Mouse (Mus musculus) adrenal gland, adult (tissue): Measurements from ENCODE around the gene Nup210.

Experiments used
- DNase-seq, 2 experiments: peaks; one replicate each; pipeline ENCODE4 v3.0.0; 2022 to 2023; ENCODE audit warnings: low spot score in 1 of 2; ENCODE audit not compliant: inconsistent age in 2 of 2

Nup210 gene

DNA sequence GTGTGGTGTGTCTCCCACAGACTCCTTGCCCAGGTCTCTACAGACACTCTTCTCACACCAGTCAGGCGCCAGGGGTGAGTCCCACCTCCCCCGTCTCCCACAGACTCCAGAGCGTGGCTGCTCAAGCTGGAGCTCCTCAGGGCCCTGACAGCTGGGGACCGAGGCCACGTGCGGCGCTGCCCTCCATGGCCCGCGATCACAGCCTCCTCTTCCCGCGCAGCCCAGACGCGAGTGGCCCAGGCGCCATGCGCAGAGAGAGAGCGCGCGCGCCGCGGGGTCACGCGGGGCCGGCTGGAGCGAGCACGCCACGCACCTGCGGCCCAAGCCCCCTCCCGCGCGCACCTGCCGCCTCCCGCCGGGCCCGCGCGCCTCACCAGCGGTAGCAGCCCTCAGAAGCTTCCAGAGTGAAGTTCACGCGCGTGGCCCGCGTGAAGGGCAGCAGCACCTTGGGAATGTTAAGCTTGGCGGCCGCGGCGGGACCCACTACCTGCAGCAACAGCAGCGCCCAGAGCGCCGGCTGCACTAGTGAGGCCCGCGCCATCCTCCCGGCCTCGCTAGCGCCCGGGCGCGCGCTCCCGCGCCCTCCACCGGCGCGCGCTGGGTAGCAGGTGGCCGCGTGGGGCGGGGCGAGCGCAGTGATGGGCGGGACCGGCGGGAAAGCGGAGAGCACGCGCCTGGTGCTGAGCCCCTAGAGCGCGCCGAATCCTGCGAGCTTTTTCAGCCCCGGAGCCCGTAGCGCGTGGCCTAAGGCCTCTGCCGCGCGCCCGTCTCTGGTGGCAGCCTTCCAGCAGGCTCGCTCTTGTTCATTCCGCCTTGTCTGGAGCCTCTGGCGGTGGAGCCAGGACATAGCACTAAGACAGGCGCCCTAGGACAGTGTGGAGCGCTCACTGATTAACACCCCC, at the start of gene Nup210:
Nup210 (minus strand) TSS at position 586 of the 902 bp plus-strand sequence.
- DNase-seq, result peak; percentile 95 to 97

DNA sequence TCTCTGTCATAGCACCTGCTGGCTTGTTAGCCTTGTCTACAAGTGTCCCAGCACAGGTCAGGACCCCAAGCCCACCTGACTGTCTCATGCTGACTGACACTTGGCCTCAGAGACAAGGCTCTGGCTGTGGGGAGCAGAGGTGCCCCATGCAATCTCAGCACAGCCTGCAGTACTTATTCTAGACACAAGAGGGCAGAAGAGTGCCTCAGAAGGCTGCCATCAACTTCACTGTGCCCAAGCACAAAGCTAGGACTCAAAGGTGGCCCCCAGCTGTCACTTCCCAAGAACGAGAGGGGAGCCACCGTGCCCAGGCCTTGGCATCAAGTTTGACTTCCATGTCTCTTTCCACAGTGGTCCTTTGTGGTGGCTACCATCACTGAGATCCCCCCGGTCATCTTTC, 48.6 kb upstream of the Nup210 start:
- peak; percentile 58 to 89 for DNase-seq

DNA sequence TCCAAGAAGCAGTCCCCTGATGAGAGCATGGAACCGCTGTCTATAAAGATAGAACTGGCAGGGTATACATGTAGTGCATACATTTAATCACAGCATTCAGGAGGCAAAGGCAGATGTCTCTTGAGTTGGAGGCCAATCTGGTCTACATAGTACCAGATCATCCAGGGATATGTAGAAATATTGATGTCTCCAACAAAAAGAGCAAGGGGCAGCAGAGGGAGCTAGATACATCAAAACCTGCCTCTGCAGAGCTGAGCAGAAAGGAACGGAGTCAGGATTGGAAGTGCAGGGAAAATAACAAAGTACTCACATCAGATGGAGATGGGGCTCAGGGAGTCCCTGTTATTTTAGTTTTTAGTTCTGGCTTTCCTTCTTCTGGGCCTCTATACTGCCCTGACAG, 48.0 kb upstream of the Nup210 start:
- DNase-seq, result no peak

DNA sequence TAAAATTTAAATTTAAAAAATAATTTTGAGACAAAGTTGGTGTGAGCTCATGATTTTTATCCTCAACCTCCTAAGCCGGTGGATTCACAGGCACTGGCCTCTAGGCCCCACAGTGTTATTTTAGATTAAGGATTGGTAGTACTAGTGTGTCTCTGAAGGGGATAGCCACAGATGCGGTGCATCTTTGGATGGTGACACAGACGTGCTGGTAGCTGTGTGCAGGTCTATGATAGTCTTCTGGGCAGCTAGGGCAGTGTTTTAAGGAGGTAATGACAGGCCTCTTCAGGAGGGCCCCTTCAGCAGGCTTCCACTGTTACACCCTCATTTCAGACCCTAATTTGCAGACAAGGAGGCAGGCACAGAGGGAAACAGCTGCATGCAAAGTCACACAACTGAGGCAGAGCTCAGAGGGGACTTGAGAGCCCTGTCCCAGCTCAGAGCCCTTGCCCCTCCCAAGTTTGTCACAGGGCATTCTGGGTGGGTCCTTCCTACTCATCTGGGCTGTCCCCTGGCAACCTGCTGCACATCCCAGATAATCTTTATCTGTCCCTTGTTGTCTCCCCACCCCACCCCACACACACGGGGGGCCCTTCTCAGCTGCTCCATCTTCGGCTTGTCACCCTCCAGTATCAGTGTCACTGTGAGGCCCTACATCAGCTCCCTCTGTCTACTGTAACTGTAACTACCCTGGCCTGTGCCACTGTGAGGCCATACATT, 46.7 kb upstream of the Nup210 start:
- DNase-seq, result no peak

DNA sequence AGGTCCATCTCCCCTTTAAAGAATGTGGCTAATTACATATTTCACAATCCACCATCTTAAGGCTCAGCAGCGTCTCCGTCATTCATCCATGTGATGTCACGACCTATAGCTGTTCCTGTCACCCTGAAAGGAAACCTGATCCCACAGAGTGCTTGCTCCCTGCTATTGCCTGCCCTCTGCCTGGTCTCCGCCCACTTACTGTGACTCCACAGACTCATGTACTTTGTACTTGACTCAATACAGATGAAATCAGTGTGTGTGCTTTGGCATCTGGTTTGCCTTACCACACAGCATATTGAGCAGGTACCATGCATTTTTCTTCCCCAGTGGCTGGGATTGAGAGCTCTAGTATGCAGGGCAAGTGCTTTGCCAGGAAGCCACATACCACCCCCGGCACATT, 45.7 kb upstream of the Nup210 start:
- DNase-seq, result no peak

DNA sequence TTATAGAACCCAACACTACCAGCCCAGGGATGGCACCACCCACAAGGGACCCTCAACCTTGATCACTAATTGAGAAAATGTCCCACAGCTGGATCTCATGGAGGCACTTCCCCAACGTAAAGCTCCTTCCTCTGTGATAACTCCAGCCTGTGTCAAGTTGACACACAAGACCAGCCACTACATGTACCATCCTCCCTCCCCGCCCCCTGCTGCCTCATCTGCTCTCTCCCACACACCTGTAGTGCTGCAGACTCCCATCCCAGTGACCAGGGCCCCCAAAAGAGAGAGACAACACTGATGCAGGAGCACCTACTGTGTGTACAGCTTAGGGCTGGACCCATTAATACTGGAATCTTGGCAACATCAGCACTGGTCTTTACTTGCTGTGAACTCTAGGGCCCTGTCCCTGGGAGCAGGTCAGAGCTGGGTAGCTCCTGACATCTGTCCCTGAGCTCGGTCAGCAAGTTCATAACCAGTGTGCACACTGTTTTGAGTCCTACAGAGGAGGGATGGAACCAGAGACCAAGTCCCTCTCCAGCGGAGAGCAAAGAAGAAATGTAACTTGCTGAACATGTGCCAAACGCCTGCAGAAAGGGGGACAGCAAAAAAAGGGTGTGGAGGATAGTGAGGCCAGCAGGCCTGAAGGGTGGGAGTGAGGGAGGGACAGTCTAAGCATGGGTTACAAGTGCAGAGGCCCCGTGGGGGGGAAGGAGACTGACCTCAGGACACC, 45.0 kb upstream of the Nup210 start:
- DNase-seq, result no peak

DNA sequence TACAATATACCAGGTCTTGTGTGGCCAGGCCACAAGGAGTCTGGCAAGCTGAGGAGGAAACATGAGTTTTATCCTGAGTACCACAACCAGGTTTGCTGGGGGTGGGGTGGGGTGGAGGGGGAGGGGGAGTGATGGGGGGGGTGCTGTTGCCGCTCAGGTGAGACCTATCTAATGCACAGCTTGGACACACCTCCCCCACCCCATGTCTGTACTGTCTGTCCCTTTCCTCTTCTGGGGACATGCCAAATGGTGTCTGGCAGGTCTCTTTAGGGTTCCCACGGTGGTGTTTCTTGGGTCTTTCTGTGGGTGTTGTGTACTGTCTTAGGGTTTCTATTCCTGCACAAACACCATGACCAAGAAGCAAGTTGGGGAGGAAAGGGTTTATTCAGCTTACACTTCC, 44.3 kb upstream of the Nup210 start:
- DNase-seq, result no peak

DNA sequence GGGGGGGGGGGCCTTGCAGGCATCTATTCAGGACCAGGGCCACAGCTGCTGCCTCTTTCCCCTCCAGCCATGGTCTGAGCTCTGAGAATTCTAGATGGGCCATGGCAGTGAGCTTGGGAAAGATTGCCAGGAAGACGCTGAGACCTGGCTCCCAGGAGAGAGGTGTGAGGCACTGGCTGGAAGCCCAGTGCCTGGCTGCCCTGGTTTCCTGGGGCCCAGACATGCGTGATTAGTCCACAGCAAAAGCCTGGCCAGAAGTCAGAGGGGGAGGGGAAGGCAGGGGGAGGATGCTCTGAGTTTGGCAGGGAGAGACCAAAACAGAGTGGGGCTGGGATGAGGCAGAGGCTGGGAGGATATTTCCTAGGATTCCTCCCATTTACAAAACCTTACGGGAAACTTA, 43.8 kb upstream of the Nup210 start:
- DNase-seq, result peak; percentile 42 to 72

DNA sequence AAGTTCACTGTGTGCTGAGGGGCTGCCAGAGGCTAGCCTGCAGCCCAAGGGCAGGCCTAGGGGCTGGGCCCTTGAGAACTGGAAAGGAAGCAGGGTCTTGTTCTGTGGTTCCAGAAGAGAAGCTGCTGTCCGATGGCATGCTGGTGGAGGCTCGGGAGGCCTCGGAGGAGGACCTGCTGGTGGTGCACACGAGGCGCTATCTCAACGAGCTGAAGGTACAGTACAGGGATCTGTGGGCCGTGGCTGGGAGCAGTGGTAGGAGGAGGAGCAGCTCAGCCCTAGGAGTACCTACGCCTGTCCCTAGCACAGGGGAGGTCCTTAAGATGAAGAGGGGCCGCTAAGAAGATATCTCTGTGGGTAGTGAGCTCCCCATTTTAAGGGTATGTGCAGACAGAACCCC, 42.4 kb upstream of the Nup210 start:
- DNase-seq, result no peak

DNA sequence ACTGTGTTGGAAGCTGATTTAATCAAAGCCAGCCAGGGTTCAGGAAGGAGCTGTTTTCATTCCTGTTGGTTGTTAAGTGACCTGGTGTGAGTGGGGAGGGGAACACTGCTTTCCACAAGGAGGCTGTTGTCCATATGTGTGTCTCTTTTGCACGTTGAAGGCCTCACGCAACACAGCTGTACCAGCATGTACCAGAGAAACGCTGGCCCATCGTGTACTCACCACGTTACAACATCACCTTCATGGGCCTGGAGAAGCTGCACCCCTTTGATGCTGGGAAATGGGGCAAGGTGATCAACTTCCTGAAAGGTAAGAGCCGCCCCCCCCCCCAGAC, 40.6 kb upstream of the Nup210 start:
- DNase-seq, result no peak

DNA sequence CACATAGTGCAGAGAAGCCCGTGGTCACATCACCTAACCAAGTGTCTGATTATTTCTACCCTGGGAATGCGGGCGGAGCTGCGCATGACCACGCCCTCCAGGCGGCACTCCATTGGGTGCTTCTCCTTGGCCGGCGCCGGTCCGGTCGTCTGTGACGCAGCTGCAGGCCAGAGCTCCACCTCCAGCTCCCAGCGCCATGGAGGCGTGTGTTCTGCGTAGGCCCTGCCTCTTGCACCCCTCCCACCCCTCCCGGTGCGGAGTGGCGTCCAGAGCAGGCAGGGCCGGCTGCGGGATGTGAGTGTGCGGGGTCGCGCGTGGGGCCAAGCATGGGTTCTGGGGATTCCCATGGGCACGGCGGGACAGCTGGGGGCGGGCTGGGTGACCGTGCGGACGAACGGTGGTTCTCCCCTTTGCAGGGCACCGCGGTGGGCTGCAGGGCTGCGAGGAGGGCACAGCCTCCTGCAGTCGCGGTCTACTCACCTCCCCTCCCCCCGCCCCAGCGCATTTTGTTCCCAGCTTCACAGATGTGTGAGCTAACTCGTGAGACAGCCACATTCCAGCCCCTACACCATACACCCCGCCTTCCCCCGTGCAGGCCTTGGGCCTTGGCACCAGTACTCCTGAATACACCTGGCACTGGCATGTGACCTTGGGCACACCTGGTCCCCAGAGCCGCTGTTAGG, 40.1 kb upstream of the Nup210 start, which contains the start of gene Hdac11:
Hdac11 (plus strand) TSS at position 112 of the 683 bp plus-strand sequence.
- peak; percentile 94 to 96 for DNase-seq

DNA sequence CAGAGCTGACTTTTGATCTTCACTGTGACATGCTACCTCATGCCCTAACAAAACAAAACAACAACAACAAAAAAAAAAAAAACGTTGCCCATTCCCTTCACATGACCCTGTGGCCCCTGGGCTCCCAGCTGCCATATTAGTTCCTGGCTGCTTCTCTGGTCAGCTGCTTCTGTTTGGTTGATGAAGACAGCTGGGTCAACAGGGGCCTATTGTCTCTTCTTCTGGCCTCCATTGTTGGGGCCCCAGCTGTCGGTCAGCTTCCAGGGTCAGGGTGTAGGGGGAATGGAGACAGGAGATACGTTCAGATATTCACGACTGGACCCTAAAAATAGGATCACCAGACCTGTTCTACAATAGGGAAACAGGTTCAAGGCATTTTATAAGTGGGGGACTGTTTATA, 39.4 kb upstream of the Nup210 start:
- no peak for DNase-seq

DNA sequence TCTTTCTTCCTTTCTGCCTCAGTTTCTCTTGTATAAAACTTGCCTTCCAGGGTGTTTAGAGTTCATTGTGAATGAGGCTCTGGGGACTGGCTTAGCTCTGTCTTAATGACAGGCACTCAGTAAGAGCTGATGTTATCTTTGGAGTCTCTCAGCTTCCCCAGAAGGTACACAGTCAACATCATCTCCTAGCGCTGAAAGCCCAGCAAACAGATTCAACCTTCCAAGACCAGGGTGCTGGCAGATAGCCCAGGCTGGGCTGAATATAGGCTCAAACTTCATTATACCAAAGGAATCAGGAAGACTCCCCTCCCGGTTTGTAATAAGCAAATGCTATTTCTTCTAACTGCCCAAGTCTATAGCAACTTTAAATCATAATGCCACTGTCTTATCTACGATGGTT, 38.7 kb upstream of the Nup210 start:
- no peak for DNase-seq

DNA sequence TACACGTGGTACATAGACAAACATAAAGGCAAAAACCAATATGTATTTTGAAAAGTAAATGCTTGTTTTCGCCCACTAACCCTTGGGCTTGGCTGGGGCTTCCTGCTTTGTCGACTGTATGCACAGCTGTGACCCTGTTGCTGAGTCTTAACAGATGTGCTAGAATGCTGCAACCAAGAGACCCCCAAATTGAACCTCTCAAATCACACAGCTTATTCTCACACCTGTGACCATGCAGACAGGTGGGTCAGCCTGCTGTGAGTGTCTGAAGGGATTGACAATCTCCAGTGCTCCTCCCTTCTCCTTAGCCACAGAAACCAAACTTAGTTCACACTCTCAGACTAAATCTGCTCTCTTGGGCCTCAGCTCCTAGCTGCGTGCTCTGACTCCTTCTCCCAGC, 38.1 kb upstream of the Nup210 start:
- no peak for DNase-seq

DNA sequence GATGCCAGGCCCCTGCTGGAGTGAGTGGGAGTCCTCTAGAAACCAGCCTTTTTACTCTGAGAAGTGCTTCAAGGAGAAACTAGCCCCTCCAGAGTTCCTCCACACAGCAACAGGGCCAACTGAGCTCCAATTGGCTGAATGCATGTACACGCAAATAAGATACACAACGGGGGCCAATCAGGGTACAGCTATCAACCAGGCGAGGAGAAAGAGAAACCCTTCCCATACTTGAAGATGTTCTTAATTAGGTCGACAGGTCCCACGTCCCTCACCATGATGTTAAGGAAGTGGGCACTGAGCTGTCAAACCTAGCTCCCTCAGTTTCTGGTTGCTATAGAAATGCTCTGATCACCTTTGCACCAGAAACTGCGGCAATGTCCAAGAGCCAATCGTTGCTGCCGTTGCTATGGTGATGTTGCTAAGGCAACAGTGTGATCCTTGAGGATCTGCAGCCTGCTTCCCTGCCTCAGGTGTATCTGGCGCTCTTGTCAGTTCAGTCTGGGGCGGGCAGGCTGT, 37.0 kb upstream of the Nup210 start:
- no peak for DNase-seq

DNA sequence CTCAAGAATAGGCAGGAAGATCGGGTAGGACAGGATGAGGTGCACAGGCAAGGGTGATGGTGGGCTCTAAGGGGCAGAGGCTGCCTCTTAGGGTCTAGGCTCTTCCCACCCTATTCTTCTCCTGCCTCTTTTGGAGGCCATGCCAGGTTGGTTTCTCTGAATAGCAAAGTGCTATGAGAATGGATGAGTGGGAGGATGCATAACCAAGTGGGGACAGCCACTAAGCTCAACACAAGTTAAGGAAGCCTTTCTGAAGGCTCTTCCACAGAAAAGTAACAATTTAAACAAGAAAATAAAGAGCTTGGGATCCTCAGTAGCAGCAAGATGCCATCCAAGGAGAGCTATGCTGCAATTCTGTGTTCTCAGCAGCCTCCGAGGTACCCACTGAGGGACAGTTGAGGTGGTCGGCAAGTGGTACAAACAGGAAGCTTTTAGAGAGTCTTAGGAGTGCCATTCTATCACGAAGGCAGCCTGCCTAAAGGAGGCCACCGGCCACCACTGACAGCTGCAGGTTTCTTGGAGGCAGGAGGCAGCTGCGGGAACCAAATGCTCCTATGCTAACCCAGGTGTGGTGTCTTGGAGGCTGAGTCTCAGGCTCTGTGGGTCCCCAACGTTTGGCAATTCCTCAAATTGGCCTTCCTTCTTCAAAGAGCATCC, 36.4 kb upstream of the Nup210 start:
- no peak for DNase-seq

DNA sequence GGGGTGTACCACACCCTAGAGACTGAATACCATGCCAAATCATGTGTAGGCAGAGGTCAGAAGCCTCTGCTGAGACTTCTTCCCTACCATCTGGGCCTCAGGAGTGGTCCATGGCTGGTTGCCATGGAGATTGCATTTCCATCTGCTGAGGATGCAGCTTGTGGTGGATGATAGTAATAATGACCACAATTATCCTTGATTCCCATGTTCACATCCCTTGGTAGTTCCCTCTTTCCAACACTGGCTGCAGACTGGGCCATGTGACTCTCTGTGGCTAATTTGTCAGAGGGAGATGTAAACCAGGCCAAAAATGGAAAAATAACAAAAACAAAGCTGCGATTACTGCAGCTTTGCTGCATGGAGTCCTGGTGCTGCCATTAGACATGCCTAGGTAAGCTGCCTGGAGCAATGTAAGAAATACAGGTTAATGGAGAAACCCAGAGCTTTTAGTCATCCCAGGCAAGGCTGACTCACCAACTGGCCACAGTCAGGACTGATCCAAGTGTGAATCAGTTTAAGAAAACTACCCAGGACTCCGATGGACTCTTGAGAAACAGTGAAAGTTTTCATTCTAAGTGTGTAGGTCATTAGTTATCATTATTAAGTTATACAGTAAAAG, 30.6 kb upstream of the Nup210 start:
- peak in 1 of 2 experiments; percentile 47 for DNase-seq

DNA sequence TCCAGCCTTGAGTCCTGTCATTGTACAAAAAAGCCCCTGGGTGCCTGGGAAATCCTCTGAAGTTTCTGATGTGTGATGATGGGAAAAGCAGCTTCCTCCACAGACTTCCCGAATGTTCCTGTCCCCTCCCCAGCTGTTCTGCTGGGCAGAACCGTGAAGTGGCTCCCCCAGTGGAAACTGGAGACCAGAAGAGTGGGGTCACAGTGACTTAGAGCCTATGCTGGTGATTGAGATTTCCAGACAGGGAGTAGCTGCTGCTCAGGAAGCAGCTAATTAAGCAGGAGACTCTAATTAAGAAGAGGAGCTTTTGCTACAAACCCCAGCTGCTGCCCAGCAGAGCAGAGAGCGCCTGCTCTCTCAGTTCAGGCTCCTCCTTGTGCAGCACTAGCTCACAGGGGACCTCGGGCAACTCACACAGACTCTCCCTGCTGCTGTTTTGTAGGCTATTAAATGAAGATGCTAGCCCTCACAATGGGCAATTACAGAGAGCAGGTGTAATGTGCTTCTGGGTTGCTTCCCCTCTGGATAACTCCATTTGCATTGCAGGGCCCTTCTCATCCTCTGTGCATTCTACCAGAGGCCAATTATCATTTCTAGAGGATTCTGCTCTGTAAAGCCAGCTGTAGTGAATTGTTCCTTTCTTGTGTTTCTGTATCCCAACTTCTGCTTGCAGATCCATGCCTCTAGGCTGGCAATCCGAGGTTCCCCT, 30.0 kb upstream of the Nup210 start:
- DNase-seq, result no peak

DNA sequence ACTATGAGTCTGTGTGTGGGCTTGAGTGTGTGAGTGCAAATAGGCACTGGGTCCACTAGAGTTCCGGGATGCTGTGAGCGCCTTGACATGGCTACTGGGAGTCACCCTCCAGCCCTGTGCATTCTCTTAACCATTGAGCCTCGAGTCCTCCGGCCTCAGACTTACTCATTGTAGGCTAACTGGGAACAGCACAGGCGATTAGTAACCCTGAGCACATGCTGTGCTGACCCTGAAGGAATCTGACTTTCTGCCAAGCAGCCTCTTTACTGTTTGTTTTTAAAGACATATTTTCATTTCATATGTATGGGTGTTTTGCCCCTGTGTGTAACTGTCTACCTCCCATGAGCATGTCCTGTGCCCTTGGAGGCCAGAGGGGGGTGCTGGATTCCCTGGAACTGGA, 28.9 kb upstream of the Nup210 start:
- DNase-seq, result peak; percentile 58 to 69
